Mouse (Mus musculus): ENCODE results near the gene Ankzf1. TPM values are rescaled to one million over a fixed set of nuclear protein-coding genes. Genes with fewer than 3 reads are reported as not detected.
"Not testable (repeated sequence)": the region's sequence is repeated elsewhere in the genome, so short reads cannot be mapped to it uniquely, and the experiment has no call there.

Ankzf1 gene
- polyA plus RNA-seq, 1 experiment from 2014 or later = 14.9 TPM

- no peak for ATAC-seq (ENCODE audit: low FRiP score)
- DNase-seq (ENCODE audit: low spot score) = no peak
- H3K27me3 ChIP-seq (ENCODE audit: control insufficient read depth, insufficient read depth, low read length) = peaks cover 6% of the 10 kb centered on the region
Measured at GRCm38 (mm10) chr1:75225473-75225872, 33.5 kb downstream of the Ankzf1 start.

GRCm38 (mm10) chr1:75226138-75226537, 34.2 kb downstream of the Ankzf1 start:
- Histone ChIP-seq H3K9ac (ENCODE audit: low read depth, low read length) (no peak overlapping the region), H3K27ac (ENCODE audit: low read depth, low read length) (no peak overlapping the region), H3K36me3 (ENCODE audit: control insufficient read depth, insufficient read depth, low read length) (no peaks in the 10 kb centered on the region), H3K9me3 (ENCODE audit: control insufficient read depth, low read length) (no peaks in the 10 kb centered on the region), H3K4me3 (ENCODE audit: low read depth, low read length) (no peak overlapping the region), H3K4me1 (replicated peaks; ENCODE audit: control insufficient read depth, insufficient read depth, low read length) (no peaks in the 10 kb centered on the region), H3K4me2 (replicated peaks; ENCODE audit: low read depth, low read length) (no peak overlapping the region), H3K27me3 (ENCODE audit: control insufficient read depth, insufficient read depth, low read length) (no peaks in the 10 kb centered on the region; the same call in 1 of the 2 replicates)
- 66% methylated on average over 2 of the region's 2 CpGs for WGBS
- ATAC-seq (ENCODE audit: low FRiP score) (no peak), DNase-seq (ENCODE audit: low spot score) (no peak)

More at GRCm38 (mm10) chr1:75225473-75225872, 33.5 kb downstream of the Ankzf1 start:
- Histone ChIP-seq H3K4me2 (replicated peaks; ENCODE audit: low read depth, low read length) (no peak overlapping the region), H3K27ac (ENCODE audit: low read depth, low read length) (no peak overlapping the region), H3K4me1 (replicated peaks; ENCODE audit: control insufficient read depth, insufficient read depth, low read length) (no peaks in the 10 kb centered on the region), H3K9ac (ENCODE audit: low read depth, low read length) (no peak overlapping the region), H3K9me3 (ENCODE audit: control insufficient read depth, low read length) (no peaks in the 10 kb centered on the region), H3K36me3 (ENCODE audit: control insufficient read depth, insufficient read depth, low read length) (no peaks in the 10 kb centered on the region), H3K4me3 (ENCODE audit: low read depth, low read length) (no peak overlapping the region)
- 76% methylated on average over 3 of the region's 3 CpGs for WGBS

GRCm38 (mm10) chr1:75227653-75228052, 35.7 kb downstream of the Ankzf1 start:
- 64% methylated on average over 1 of the region's 1 CpGs for WGBS
- ATAC-seq (ENCODE audit: low FRiP score) (no peak), DNase-seq (ENCODE audit: low spot score) (no peak)
- Histone ChIP-seq H3K4me3 (ENCODE audit: low read depth, low read length) (no peak overlapping the region), H3K9me3 (ENCODE audit: control insufficient read depth, low read length) (no peaks in the 10 kb centered on the region), H3K4me1 (replicated peaks; ENCODE audit: control insufficient read depth, insufficient read depth, low read length) (no peaks in the 10 kb centered on the region), H3K9ac (ENCODE audit: low read depth, low read length) (no peak overlapping the region), H3K4me2 (replicated peaks; ENCODE audit: low read depth, low read length) (no peak overlapping the region), H3K27ac (ENCODE audit: low read depth, low read length) (no peak overlapping the region), H3K36me3 (ENCODE audit: control insufficient read depth, insufficient read depth, low read length) (no peaks in the 10 kb centered on the region), H3K27me3 (ENCODE audit: control insufficient read depth, insufficient read depth, low read length) (no peaks in the 10 kb centered on the region)

- H3K27me3 ChIP-seq (ENCODE audit: control insufficient read depth, insufficient read depth, low read length) = no peaks in the 10 kb centered on the region
- H3K4me1 ChIP-seq (replicated peaks; ENCODE audit: control insufficient read depth, insufficient read depth, low read length) = no peaks in the 10 kb centered on the region
- H3K9me3 ChIP-seq (ENCODE audit: control insufficient read depth, low read length) = no peaks in the 10 kb centered on the region
- H3K4me2 ChIP-seq (replicated peaks; ENCODE audit: low read depth, low read length) = no peak overlapping the region
- no peak overlapping the region for H3K9ac ChIP-seq (ENCODE audit: low read depth, low read length)
- 72% methylated on average over 4 of the region's 4 CpGs for WGBS
- no peak overlapping the region for H3K27ac ChIP-seq (ENCODE audit: low read depth, low read length)
- DNase-seq (ENCODE audit: low spot score) = no peak
- no peak overlapping the region for H3K4me3 ChIP-seq (ENCODE audit: low read depth, low read length)
- no peaks in the 10 kb centered on the region for H3K36me3 ChIP-seq (ENCODE audit: control insufficient read depth, insufficient read depth, low read length)
- ATAC-seq (ENCODE audit: low FRiP score) = no peak
Measured at GRCm38 (mm10) chr1:75229158-75229557, 37.2 kb downstream of the Ankzf1 start.

- no peaks in the 10 kb centered on the region for H3K27me3 ChIP-seq (ENCODE audit: control insufficient read depth, insufficient read depth, low read length)
- no peak overlapping the region for H3K4me2 ChIP-seq (replicated peaks; ENCODE audit: low read depth, low read length)
- H3K9me3 ChIP-seq (ENCODE audit: control insufficient read depth, low read length) = no peaks in the 10 kb centered on the region
- DNase-seq (ENCODE audit: low spot score) = no peak
- no peaks in the 10 kb centered on the region for H3K4me1 ChIP-seq (replicated peaks; ENCODE audit: control insufficient read depth, insufficient read depth, low read length)
- ATAC-seq (ENCODE audit: low FRiP score) = no peak
- no peak overlapping the region for H3K4me3 ChIP-seq (ENCODE audit: low read depth, low read length)
- H3K27ac ChIP-seq (ENCODE audit: low read depth, low read length) = no peak overlapping the region
- WGBS = 81% methylated on average over 7 of the region's 7 CpGs
- H3K36me3 ChIP-seq (ENCODE audit: control insufficient read depth, insufficient read depth, low read length) = no peaks in the 10 kb centered on the region
- no peak overlapping the region for H3K9ac ChIP-seq (ENCODE audit: low read depth, low read length)
Measured at GRCm38 (mm10) chr1:75230335-75230994, 38.5 kb downstream of the Ankzf1 start.

- no peak overlapping the region for H3K4me2 ChIP-seq (replicated peaks; ENCODE audit: low read depth, low read length)
- no peaks in the 10 kb centered on the region for H3K9me3 ChIP-seq (ENCODE audit: control insufficient read depth, low read length)
- no peaks in the 10 kb centered on the region for H3K36me3 ChIP-seq (ENCODE audit: control insufficient read depth, insufficient read depth, low read length)
- H3K9ac ChIP-seq (ENCODE audit: low read depth, low read length) = no peak overlapping the region
- H3K27me3 ChIP-seq (ENCODE audit: control insufficient read depth, insufficient read depth, low read length) = no peaks in the 10 kb centered on the region
- no peak overlapping the region for H3K4me3 ChIP-seq (ENCODE audit: low read depth, low read length)
- DNase-seq (ENCODE audit: low spot score) = no peak
- H3K4me1 ChIP-seq (replicated peaks; ENCODE audit: control insufficient read depth, insufficient read depth, low read length) = no peaks in the 10 kb centered on the region
- WGBS = 83% methylated on average over 4 of the region's 4 CpGs
- no peak for ATAC-seq (ENCODE audit: low FRiP score)
- no peak overlapping the region for H3K27ac ChIP-seq (ENCODE audit: low read depth, low read length)
Measured at GRCm38 (mm10) chr1:75231224-75231623, 39.3 kb downstream of the Ankzf1 start.

- no peak for DNase-seq (ENCODE audit: low spot score)
- no peaks in the 10 kb centered on the region for H3K4me1 ChIP-seq (replicated peaks; ENCODE audit: control insufficient read depth, insufficient read depth, low read length)
- WGBS = 77% methylated on average over 5 of the region's 5 CpGs
- no peaks in the 10 kb centered on the region for H3K9me3 ChIP-seq (ENCODE audit: control insufficient read depth, low read length)
- H3K9ac ChIP-seq (ENCODE audit: low read depth, low read length) = no peak within 1 kb of the TSS
- ATAC-seq (ENCODE audit: low FRiP score) = no peak
- H3K4me2 ChIP-seq (replicated peaks; ENCODE audit: low read depth, low read length) = no peak within 1 kb of the TSS
- H3K27me3 ChIP-seq (ENCODE audit: control insufficient read depth, insufficient read depth, low read length) = no peaks in the 10 kb centered on the region
- H3K36me3 ChIP-seq (ENCODE audit: control insufficient read depth, insufficient read depth, low read length) = no peaks in the 10 kb centered on the region
- no peak within 1 kb of the TSS for H3K4me3 ChIP-seq (ENCODE audit: low read depth, low read length)
- H3K27ac ChIP-seq (ENCODE audit: low read depth, low read length) = no peak within 1 kb of the TSS
Measured at GRCm38 (mm10) chr1:75231664-75232152, 39.8 kb downstream of the Ankzf1 start, which contains the start of gene A630095N17Rik. TSS of gene A630095N17Rik (minus strand) at chr1:75232102.

- ATAC-seq (ENCODE audit: low FRiP score); H3K27ac ChIP-seq (ENCODE audit: low read depth, low read length); H3K36me3 ChIP-seq (ENCODE audit: control insufficient read depth, insufficient read depth, low read length); H3K27me3 ChIP-seq (ENCODE audit: control insufficient read depth, insufficient read depth, low read length); DNase-seq (ENCODE audit: low spot score); H3K9me3 ChIP-seq (ENCODE audit: control insufficient read depth, low read length); H3K9ac ChIP-seq (ENCODE audit: low read depth, low read length); H3K4me3 ChIP-seq (ENCODE audit: low read depth, low read length); H3K4me2 ChIP-seq (replicated peaks; ENCODE audit: low read depth, low read length); H3K4me1 ChIP-seq (replicated peaks; ENCODE audit: control insufficient read depth, insufficient read depth, low read length): not testable (repeated sequence)
- 65% methylated on average over 4 of the region's 4 CpGs for WGBS
Measured at GRCm38 (mm10) chr1:75232489-75232888, 40.5 kb downstream of the Ankzf1 start.

GRCm38 (mm10) chr1:75234606-75235005, 42.7 kb downstream of the Ankzf1 start:
- Histone ChIP-seq H3K36me3 (ENCODE audit: control insufficient read depth, insufficient read depth, low read length) (no peaks in the 10 kb centered on the region), H3K4me3 (ENCODE audit: low read depth, low read length) (no peak overlapping the region), H3K9me3 (ENCODE audit: control insufficient read depth, low read length) (no peaks in the 10 kb centered on the region), H3K27ac (ENCODE audit: low read depth, low read length) (no peak overlapping the region), H3K4me2 (replicated peaks; ENCODE audit: low read depth, low read length) (no peak overlapping the region), H3K4me1 (replicated peaks; ENCODE audit: control insufficient read depth, insufficient read depth, low read length) (peaks cover 3% of the 10 kb centered on the region; the same call in 1 of the 2 replicates), H3K9ac (ENCODE audit: low read depth, low read length) (no peak overlapping the region), H3K27me3 (ENCODE audit: control insufficient read depth, insufficient read depth, low read length) (no peaks in the 10 kb centered on the region)
- 2% methylated on average over 8 of the region's 8 CpGs for WGBS
- DNase-seq (ENCODE audit: low spot score) = peak; percentile 68
- peak; percentile 55; the same call in 1 of the 2 replicates for ATAC-seq (ENCODE audit: low FRiP score)

Measured in hindbrain, embryonic 11.5 days (tissue).